Comparison of ENCODE assay signal across 9 mouse cellular contexts in the genomic region with DNA sequence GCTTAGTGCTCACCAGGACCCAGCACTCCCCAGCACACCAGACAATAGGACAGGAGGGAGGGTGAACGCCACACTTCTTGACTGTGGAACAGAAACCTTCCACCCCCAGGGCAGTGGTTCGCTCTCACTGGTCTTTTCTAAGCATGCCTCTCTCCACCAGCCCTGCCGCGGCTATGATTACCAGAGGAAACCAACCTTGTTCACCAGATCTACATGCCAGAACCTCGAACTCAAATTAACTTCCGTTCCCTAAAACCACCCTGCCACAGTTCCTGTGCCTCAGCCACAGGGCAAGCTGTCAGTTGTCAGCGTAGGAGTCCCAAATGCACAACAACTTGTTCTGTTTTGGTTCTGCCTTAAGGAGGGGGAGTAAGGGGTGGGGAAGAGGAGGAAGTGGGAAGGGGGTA. TPM values are rescaled to one million over a fixed set of nuclear protein-coding genes. Genes with fewer than 3 reads are reported as not detected.
DNase-seq lines count a peak whose midpoint lies in the region; ATAC-seq and TF ChIP-seq lines count a peak whose summit lies in the region.
"Had no signal": no experiment of that assay in that cellular context is flagged by ENCODE, and none has a peak within 500 bp of the region (broad histone marks: within the 10 kb centered on the region; RNA-seq: fewer than 3 reads in every experiment).

No protein-coding gene starts in this region.

- no peaks in the 10 kb centered on the region for H3K79me2 ChIP-seq in MEL (ENCODE audit: control insufficient read depth, insufficient read depth, low read length, poor library complexity)

- H3K9me3 ChIP-seq in MEL (replicated peaks; ENCODE audit: insufficient read depth, low read length): no peaks in the 10 kb centered on the region
- no peaks in the 10 kb centered on the region for H3K9me3 ChIP-seq in hindbrain, embryonic 12.5 days (replicated peaks)

- H3K27ac ChIP-seq in MEL (ENCODE audit: control insufficient read depth, low read depth, low read length): 0 out of 2 replicates have a peak overlapping the region, but pooled peaks have one; percentile 16
- H3K27ac ChIP-seq in hindbrain, embryonic 12.5 days: no peak overlapping the region
- no peak overlapping the region for H3K27ac ChIP-seq in thymus, adult 2 months (ENCODE audit: control insufficient read depth, insufficient read depth, low read length)

- TF ChIP-seq CTCF in MEL (IDR thresholded peaks at IDR 0.05 in 2 of 3, conservative IDR thresholded peaks at IDR 0.05 in 1 of 3; ENCODE audit: control insufficient read depth in 1 of 3, insufficient read depth in 1 of 3, low read depth in 2 of 3, low read length in 3 of 3, poor library complexity in 1 of 3, severe bottlenecking in 1 of 3): no peak
- TF ChIP-seq CTCF in thymus, adult 2 months (IDR thresholded peaks at IDR 0.05; ENCODE audit: borderline replicate concordance, control insufficient read depth, extremely low read depth, insufficient read depth, low read length, poor library complexity): no peak

- H3K4me2 ChIP-seq in hindbrain, embryonic 12.5 days (replicated peaks): peak overlapping the region; percentile 29

- TF ChIP-seq EP300 in MEL (IDR thresholded peaks at IDR 0.05; ENCODE audit: low read depth in 1 of 2, low read length in 2 of 2): no peak

- no peak for TF ChIP-seq RAD21 in MEL (IDR thresholded peaks at IDR 0.05; ENCODE audit: low read depth, low read length)

- H3K36me3 ChIP-seq in MEL (ENCODE audit: control insufficient read depth in 1 of 2, insufficient read depth in 2 of 2, low read length in 2 of 2): no peaks in the 10 kb centered on the region
- no peaks in the 10 kb centered on the region for H3K36me3 ChIP-seq in hindbrain, embryonic 12.5 days
- H3K36me3 ChIP-seq in thymus, adult 2 months (ENCODE audit: control insufficient read depth, insufficient read depth, low read length): no peaks in the 10 kb centered on the region

- WGBS in hindbrain, embryonic 12.5 days: 9% methylated on average over 7 of the region's 7 CpGs
- WGBS in thymus, adult 2 months: under 1% methylated on average over 7 of the region's 7 CpGs

- H3K4me3 ChIP-seq in MEL (ENCODE audit: control insufficient read depth in 1 of 2, insufficient read depth in 1 of 2, low read depth in 2 of 2, low read length in 2 of 2): peak overlapping the region; percentile 58 to 71
- H3K4me3 ChIP-seq in hindbrain, embryonic 12.5 days: no peak overlapping the region
- H3K4me3 ChIP-seq in thymus, adult 2 months (ENCODE audit: control insufficient read depth, insufficient read depth, low read length): no peak overlapping the region

- peak overlapping the region; percentile 46 for H3K9ac ChIP-seq in MEL (ENCODE audit: control insufficient read depth, low read depth, low read length, poor library complexity, severe bottlenecking)
- H3K9ac ChIP-seq in hindbrain, embryonic 12.5 days: no peak overlapping the region

- H3K4me1 ChIP-seq in MEL (ENCODE audit: control insufficient read depth in 1 of 2, insufficient read depth in 2 of 2, low read length in 2 of 2): peaks cover 0 to 8% of the 10 kb centered on the region in 2 experiments; a peak in 3 of 4 replicates
- peaks cover 3% of the 10 kb centered on the region; the same call in 1 of the 2 replicates for H3K4me1 ChIP-seq in hindbrain, embryonic 12.5 days
- H3K4me1 ChIP-seq in thymus, adult 2 months (replicated peaks; ENCODE audit: control insufficient read depth, insufficient read depth, low read length): peaks cover 9% of the 10 kb centered on the region

- ATAC-seq in hindbrain, embryonic 12.5 days (ENCODE audit: low FRiP score): 0 out of 2 replicates have a peak, but pooled peaks have one; percentile 32
- ATAC-seq in megakaryocyte progenitor cell, adult 5-6 weeks (replicated peaks; ENCODE audit: poor library complexity): peak; percentile 77

- no peak for TF ChIP-seq POLR2A in MEL (IDR thresholded peaks at IDR 0.05; ENCODE audit: control insufficient read depth in 1 of 2, insufficient read depth in 1 of 2, low read depth in 1 of 2, low read length in 2 of 2, poor library complexity in 1 of 2)
- TF ChIP-seq POLR2A in thymus, adult 2 months (IDR thresholded peaks at IDR 0.05; ENCODE audit: control insufficient read depth, extremely low read depth, insufficient read depth, low read length, poor library complexity): no peak

- DNase-seq in heart, adult 11 months: peak; percentile 88
- DNase-seq in heart, postnatal 4 days: no peak
- DNase-seq in MEL (ENCODE audit: low read depth, low spot score): peak; percentile 60
- DNase-seq in thymus, adult 2 months: peak; percentile 49
- DNase-seq in right cerebral cortex, postnatal 25 days: no peak
- no peak for DNase-seq in Muller cell, postnatal 12 days (ENCODE audit: inconsistent ontology term)

- no peaks in the 10 kb centered on the region for H3K27me3 ChIP-seq in MEL (ENCODE audit: control insufficient read depth in 1 of 2, insufficient read depth in 2 of 2, low read length in 2 of 2)
- H3K27me3 ChIP-seq in hindbrain, embryonic 12.5 days: no peaks in the 10 kb centered on the region
- H3K27me3 ChIP-seq in thymus, adult 2 months (ENCODE audit: control insufficient read depth, insufficient read depth, low read length): no peaks in the 10 kb centered on the region

TF ChIP-seq in MEL, 35 proteins besides CTCF, POLR2A, EP300 and RAD21:
- TF ChIP-seq MXI1 (IDR thresholded peaks at IDR 0.05; ENCODE audit: low read depth, low read length) (peak; percentile 9; the same call in 1 of the 2 replicates), SMC3 (IDR thresholded peaks at IDR 0.05; ENCODE audit: low read depth, low read length) (no peak), SIN3A (IDR thresholded peaks at IDR 0.05; ENCODE audit: low read length) (peak; percentile 37)
TF ChIP-seq in MEL: peak in this region for 2.

RNA-seq across cellular contexts. Expression of a gene that starts 12.4 kb away (rescaled TPM):
- not detected for total RNA-seq in heart, postnatal 4 days (2021)
- not detected in 2 replicates for total RNA-seq in MEL (2012; rRNA removed)
- polyA plus RNA-seq in MEL (2012; ENCODE audit: insufficient read depth in 1 of 2, insufficient read length in 2 of 2, low read depth in 1 of 2, low replicate concordance in 2 of 2, missing spikeins in 1 of 2): under 1 TPM in 1 of 2 experiments, not detected in 1; 0.06 TPM
- not detected in 2 replicates for polyA plus RNA-seq in hindbrain, embryonic 12.5 days (2016; fragmentation: Nextera tagmentation; extraction: Ambion mirVana)
- 0.29 TPM in 1 of 2 replicates, not detected in the other for total RNA-seq in megakaryocyte progenitor cell, adult 5-6 weeks (2015)
- not detected in 2 replicates for total RNA-seq in megakaryocyte progenitor cell, adult 5-6 weeks (2017)
- 0.10 and 0.35 TPM in 2 replicates for polyA plus RNA-seq in thymus, adult 2 months (2012; rRNA removed)
- total RNA-seq: layer of hippocampus, adult 18-20 months had no signal

RNA-seq across cellular contexts. Expression of a gene that starts 24.9 kb away (rescaled TPM):
- not detected for total RNA-seq in heart, postnatal 4 days (2021)
- total RNA-seq in MEL (2012; rRNA removed): not detected in 2 replicates
- polyA plus RNA-seq in MEL (2012; ENCODE audit: insufficient read depth in 1 of 2, insufficient read length in 2 of 2, low read depth in 1 of 2, low replicate concordance in 2 of 2, missing spikeins in 1 of 2): not detected
- polyA plus RNA-seq in hindbrain, embryonic 12.5 days (2016; fragmentation: Nextera tagmentation; extraction: Ambion mirVana): not detected in 2 replicates
- total RNA-seq in megakaryocyte progenitor cell, adult 5-6 weeks (2015): 0.17 TPM in 1 of 2 replicates, not detected in the other
- total RNA-seq in megakaryocyte progenitor cell, adult 5-6 weeks (2017): not detected in 2 replicates
- 0.20 TPM in 1 of 2 replicates, not detected in the other for polyA plus RNA-seq in thymus, adult 2 months (2012; rRNA removed)
- total RNA-seq: layer of hippocampus, adult 18-20 months had no signal

RNA-seq across cellular contexts. Expression of a gene that starts 50.2 kb away (rescaled TPM):
- not detected for total RNA-seq in heart, postnatal 4 days (2021)
- not detected in 2 replicates for total RNA-seq in MEL (2012; rRNA removed)
- polyA plus RNA-seq in MEL (2012; ENCODE audit: insufficient read depth in 1 of 2, insufficient read length in 2 of 2, low read depth in 1 of 2, low replicate concordance in 2 of 2, missing spikeins in 1 of 2): not detected
- polyA plus RNA-seq in hindbrain, embryonic 12.5 days (2016; fragmentation: Nextera tagmentation; extraction: Ambion mirVana): not detected in 2 replicates
- not detected in 2 replicates for total RNA-seq in megakaryocyte progenitor cell, adult 5-6 weeks (2015)
- total RNA-seq in megakaryocyte progenitor cell, adult 5-6 weeks (2017): not detected in 2 replicates
- polyA plus RNA-seq in thymus, adult 2 months (2012; rRNA removed): not detected in 2 replicates
- total RNA-seq: layer of hippocampus, adult 18-20 months had no signal

RNA-seq across cellular contexts. Expression of a gene that starts 51.0 kb away (rescaled TPM):
- 1 to 10 TPM; 7.8 to 9.3 TPM for total RNA-seq in heart, postnatal 4 days (2021)
- 58.7 and 73.3 TPM in 2 replicates for total RNA-seq in MEL (2012; rRNA removed)
- polyA plus RNA-seq in MEL (2012; ENCODE audit: insufficient read depth in 1 of 2, insufficient read length in 2 of 2, low read depth in 1 of 2, low replicate concordance in 2 of 2, missing spikeins in 1 of 2): 10 to 100 TPM in 1 of 2 experiments, not detected in 1; 39.1 TPM
- polyA plus RNA-seq in hindbrain, embryonic 12.5 days (2016; fragmentation: Nextera tagmentation; extraction: Ambion mirVana): 6.9 and 12.0 TPM in 2 replicates
- total RNA-seq in megakaryocyte progenitor cell, adult 5-6 weeks (2015): 51.7 and 55.5 TPM in 2 replicates
- 287 and 316 TPM in 2 replicates for total RNA-seq in megakaryocyte progenitor cell, adult 5-6 weeks (2017)
- 705 and 801 TPM in 2 replicates for polyA plus RNA-seq in thymus, adult 2 months (2012; rRNA removed)

Comparison
In these comparisons a context has a peak if more than half of its experiments do, and no peak if none do; other contexts are left out.
1. DNase-seq: peak in heart, adult 11 months (single experiment), MEL (single experiment) and thymus, adult 2 months (single experiment); none in heart, postnatal 4 days (single experiment), right cerebral cortex, postnatal 25 days (single experiment) and Muller cell, postnatal 12 days (single experiment).
2. H3K4me3 ChIP-seq: peak in MEL (2 of 2); none in hindbrain, embryonic 12.5 days (single experiment) and thymus, adult 2 months (single experiment).